Mouse (Mus musculus): ENCODE data around the gene Smok3a.

DNA sequence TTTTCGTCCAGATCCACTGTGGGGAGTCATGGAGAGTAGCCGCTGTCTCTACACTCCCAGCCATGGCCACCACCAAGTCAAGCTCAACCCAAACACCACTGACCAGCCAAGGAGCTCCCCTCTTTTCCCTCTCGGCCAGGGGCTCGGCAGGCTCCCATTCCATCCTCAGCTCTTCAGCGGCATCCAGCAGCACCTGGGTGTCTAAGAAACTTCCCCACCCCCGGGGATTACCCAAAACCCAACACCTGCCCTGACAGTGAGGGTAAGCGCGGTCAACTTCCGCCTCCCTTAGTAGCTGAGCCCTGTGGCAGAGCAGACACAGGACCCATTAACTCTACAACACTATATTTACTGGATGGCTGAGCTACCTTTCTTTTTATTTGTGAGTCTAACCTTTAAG is 60.4 kb downstream of the Smok3a start:
- TF ChIP-seq CTCF (conservative IDR thresholded peaks at IDR 0.05; ENCODE audit: low read length) (no peak), NANOG (IDR thresholded peaks at IDR 0.05; ENCODE audit: borderline replicate concordance, low read length) (no peak)

Measured in E14TG2a.4 (cell line).